Mouse (Mus musculus) stomach, postnatal 0 days (tissue): ENCODE results near the gene C9orf72.
"Not testable (repeated sequence)": the region's sequence is repeated elsewhere in the genome, so short reads cannot be mapped to it uniquely, and the experiment has no call there.

ENCODE experiments used
- CTCF ChIP-seq: IDR thresholded peaks from 2 replicates; pipeline ENCODE4 v1.5.1; 2016; ENCODE audit warnings: antibody characterized with exemption, low read depth, mild to moderate bottlenecking, moderate library complexity
- EP300 ChIP-seq: optimal IDR thresholded peaks from 2 replicates; pipeline ENCODE3; 2016; ENCODE audit warnings: antibody characterized with exemption

- TF ChIP-seq EP300, CTCF: not testable (repeated sequence)
Measured at GRCm38 (mm10) chr4:35238240-35238639, 12.3 kb upstream of the C9orf72 start.
